Mouse (Mus musculus) E14TG2a.4 (cell line): ENCODE measurements around the gene Ube2b.

ENCODE experiments used
- CTCF ChIP-seq: conservative IDR thresholded peaks from 2 replicates; pipeline ENCODE4 v1.5.1; 2014; ENCODE audit warnings: low read length
- NANOG ChIP-seq: IDR thresholded peaks from 2 replicates; pipeline ENCODE4 v1.6.1; 2014; ENCODE audit warnings: borderline replicate concordance, low read length, mixed read lengths
- POU5F1 ChIP-seq: IDR thresholded peaks from 2 replicates; pipeline ENCODE4 v1.6.1; 2014; ENCODE audit warnings: low read length, borderline replicate concordance

DNA sequence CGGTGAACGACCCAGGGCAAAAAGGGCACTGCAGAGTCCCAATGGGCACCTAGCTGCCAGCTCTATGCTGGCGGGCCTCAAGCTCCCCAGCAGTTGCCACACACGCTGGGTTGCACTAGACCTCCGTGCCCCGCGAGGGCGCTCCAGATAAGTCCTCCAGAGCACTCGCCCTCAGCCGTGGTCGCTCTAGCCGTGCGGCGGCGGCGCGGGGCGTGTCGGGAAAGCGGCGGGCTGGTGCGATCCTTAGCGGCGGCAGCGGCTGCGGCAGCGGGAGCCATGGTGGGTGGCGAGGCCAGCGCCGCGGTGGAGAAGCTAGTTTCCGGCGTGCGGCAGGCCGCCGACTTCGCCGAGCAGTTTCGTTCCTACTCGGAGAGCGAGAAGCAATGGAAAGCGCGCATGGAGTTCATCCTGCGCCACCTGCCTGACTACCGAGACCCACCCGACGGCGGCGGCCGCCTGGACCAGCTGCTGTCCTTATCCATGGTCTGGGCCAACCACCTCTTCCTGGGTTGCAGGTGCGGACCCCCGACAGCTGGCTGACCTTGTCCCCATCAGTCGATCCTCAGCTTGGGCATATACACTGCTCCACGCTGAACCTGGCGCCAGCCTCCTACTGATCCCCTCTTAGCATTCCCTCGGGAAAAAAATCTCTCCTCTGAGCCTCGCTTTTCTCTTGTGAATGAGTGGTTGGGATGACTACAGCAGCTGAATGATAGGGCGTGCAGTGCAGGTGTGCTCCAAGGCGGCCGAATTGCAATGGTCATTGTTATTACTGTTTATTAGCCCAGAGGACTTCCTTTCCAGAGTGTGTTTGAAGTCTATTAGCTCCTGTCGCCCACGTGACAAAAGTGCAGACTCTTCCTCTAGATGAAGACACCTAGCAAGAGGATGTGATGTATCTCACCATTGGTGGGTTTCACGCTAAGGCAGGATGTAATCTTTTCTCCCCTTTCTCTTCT, 32.8 kb downstream of the Ube2b start, which contains the start of gene Cdkn2aipnl:
- TF ChIP-seq CTCF (peak; percentile 49), NANOG (no peak), POU5F1 (no peak)
